Mouse (Mus musculus): Measurements from ENCODE around the gene Trib2.

Gene Trib2

GRCm38 (mm10) chr12:15816740-15817178 is at the start of gene Trib2:
Trib2 (minus strand) TSS chr12:15816922.
- in situ Hi-C loops (cut with MboI), result loop anchor here (10.0 kb wide), 3 partner anchors 282 to 688 kb away; no protein-coding TSS in a partner anchor

- in situ Hi-C loops (cut with MboI), result no loop called here
Measured at GRCm38 (mm10) chr12:15858005-15858404, 41.3 kb upstream of the Trib2 start.

GRCm38 (mm10) chr12:15855891-15856290 is 39.2 kb upstream of the Trib2 start:
- in situ Hi-C loops (cut with MboI), result no loop called here

- in situ Hi-C loops (cut with MboI), result no loop called here
Measured at GRCm38 (mm10) chr12:15852781-15853180, 36.1 kb upstream of the Trib2 start.

- in situ Hi-C loops (cut with MboI), result no loop called here
Measured at GRCm38 (mm10) chr12:15852031-15852430, 35.3 kb upstream of the Trib2 start.

DNA sequence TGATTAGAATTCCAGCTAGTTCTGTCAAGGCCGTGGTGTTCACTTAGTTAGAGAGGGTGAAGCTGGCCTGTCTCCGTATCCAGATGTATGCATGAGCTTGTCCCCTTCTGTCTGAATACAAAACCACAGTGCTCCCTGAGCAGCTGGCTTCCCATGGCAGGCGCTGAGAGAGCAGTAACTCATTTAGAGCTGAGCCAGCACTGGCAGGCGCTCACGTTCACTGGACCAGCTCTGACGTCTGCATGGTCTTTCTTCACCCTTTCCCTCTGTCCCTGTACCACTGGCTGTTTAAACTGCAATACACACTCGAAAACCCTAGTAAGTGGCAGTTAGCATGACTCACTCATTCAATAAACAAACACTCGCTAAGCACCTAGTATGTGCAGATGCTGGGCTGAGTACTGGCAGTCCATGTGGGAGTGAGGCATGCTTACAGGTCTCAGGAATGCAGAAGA is 33.7 kb upstream of the Trib2 start:
- in situ Hi-C loops (cut with MboI), result no loop called here

DNA sequence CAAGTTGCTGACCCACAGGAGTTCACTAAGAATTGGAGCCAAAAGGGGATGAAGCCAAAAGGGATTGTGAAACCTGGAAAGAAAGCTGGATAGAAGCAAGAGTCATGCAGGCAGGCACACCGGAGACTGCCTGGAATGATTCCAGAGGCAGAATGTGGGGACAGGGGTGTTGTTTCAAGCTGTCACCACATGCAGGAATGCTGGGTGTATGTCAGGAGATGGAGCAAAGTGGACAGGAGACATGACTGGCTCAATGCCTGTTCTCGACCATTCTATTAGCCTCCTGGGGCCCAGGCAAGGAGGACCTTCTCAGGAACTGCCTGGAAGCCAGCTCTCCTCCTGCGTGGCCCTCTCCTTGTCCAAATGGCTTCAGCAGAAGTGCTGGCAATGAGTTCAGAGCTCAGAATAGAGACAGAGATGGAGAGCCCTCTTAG is 33.2 kb upstream of the Trib2 start:
- in situ Hi-C loops (cut with MboI), result no loop called here

- in situ Hi-C loops (cut with MboI), result no loop called here
Measured at GRCm38 (mm10) chr12:15848391-15848790, 31.7 kb upstream of the Trib2 start.

- in situ Hi-C loops (cut with MboI), result no loop called here
Measured at GRCm38 (mm10) chr12:15844701-15845100, 28.0 kb upstream of the Trib2 start.

DNA sequence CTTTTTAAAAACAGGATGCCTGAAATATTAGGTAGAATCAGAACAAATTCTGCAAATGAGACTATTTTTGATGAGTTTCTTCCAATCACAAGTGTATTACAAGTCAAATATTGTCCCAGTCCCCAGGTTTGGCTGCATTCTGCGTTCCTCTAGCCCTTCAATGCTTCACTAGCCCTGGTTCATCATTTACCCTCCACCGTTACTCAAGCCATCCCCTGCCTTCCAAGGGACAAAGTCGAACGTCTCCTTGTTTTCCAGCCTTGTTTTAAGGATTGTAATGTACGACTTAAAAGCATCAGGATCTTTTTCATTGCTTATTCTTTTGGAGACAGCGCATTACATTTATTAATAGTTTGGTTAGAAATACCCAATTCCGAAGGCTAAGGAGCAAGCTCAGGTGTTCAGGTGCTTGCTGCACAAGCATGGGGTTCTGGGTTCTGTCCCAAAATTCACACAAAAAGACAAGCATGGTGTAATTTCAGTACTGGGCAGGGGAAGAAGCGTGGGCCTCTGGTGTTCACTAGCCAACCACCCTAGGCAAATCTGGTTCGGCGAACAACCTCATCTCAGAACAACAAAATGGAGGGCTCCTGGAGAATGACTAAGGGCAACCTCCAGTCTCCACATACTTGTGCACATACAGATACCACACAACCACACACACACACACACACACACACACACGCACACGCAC is 24.3 kb upstream of the Trib2 start:
- in situ Hi-C loops (cut with MboI), result no loop called here

- in situ Hi-C loops (cut with MboI), result no loop called here
Measured at GRCm38 (mm10) chr12:15838201-15838600, 21.5 kb upstream of the Trib2 start.

- in situ Hi-C loops (cut with MboI), result no loop called here
Measured at GRCm38 (mm10) chr12:15837566-15837965, 20.8 kb upstream of the Trib2 start.

- in situ Hi-C loops (cut with MboI), result no loop called here
Measured at GRCm38 (mm10) chr12:15832674-15833052, 15.9 kb upstream of the Trib2 start.

DNA sequence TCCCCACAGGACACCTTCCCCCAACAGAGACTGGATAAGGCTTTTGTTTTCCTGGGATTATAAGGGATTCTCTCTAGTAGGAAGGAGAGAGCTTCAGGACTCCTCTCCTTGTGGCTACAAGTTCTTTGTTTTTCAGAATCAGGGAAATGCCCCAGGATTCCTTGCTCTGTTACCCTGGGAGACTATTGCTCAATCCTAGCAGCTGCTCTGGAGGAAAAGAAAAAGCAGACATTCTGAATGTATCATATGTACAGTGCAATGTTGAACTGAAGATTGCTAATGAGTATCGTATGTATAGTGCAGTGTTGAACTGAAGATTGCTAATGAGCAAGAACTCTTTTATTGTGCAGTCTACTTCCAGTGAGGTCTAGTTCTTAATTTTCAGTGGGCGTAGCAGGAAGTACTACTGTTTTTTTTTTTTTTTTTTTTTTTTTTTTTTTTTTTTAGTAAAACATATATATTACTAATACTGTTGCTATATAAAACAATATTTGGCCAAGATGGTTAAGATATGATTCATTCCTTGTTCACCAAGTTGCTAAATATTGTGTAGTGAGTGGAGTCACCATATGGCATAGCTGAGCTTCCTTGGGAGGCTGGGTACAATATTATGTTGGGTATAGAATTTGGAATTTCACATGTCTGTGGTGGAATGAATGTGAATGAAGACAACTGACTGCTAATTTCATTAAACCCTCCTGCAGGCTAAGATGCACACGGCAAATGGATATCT is 15.4 kb upstream of the Trib2 start:
- in situ Hi-C loops (cut with MboI), result no loop called here

DNA sequence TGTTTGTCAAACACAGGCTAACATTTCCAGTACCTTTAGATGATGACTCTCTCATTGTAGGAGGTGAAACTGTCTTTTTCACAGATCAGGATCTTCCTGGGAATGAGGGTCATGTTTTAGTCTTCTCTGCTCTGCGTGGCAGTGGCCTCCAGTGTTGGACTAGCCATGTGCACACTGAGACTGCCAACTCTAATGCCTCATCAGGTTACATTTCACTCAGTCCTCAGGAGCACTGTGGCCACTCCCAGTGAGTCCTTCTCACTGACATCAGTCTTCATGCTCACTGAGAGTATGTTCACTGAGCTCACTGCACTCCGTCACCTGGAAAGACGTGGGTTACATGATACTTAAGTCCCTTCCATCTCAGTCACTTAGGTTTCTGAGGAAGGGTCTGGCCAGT is 14.0 kb upstream of the Trib2 start:
- in situ Hi-C loops (cut with MboI), result no loop called here

GRCm38 (mm10) chr12:15828815-15829398 is 12.2 kb upstream of the Trib2 start:
- in situ Hi-C loops (cut with MboI), result no loop called here

DNA sequence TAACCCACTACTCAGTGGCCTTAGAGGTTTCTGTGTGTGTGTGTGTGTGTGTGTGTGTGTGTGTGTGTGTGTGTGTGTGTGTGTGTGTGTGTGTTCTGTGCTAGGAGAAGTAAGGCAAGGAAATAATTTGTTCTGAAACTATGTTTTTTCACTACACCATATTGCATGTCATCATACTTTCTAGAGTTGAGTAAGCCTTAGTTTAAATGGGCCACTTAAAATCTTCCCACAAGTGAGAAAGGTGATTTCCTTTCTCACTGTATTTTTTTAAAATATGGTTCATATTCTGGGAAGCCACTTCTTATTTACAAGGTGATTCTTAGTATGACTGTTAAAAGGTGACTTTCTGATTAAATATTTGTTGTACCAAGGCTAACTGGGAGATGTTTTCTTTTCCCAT is 4.3 kb upstream of the Trib2 start:
- in situ Hi-C loops (cut with MboI), result no loop called here

DNA sequence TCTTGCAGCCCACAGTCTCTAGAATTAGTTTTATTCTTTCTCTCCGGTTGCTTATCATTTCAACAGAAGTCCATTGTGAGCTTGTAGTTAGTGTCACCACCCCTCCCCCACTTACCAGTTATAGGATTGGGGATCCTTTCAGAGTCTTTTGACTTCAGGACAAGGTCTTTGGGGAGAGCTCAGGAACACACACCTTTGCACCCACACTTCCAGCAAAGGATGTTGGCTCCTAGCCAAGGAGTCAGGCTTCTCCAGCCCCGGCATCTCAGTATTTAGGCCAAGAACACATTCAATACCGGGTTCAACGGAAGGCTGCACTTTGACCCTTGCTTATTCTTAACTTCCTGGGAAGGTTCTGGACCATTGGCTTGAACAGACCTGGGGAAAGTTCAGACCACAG is 643 bp upstream of the Trib2 start:
- in situ Hi-C loops (cut with MboI), result loop anchor here (10.0 kb wide), 3 partner anchors 283 to 687 kb away; no protein-coding TSS in a partner anchor

- in situ Hi-C loops (cut with MboI), result loop anchor here (10.0 kb wide), 3 partner anchors 281 to 689 kb away; no protein-coding TSS in a partner anchor
Measured at GRCm38 (mm10) chr12:15816254-15816605, 492 bp downstream of the Trib2 start.

GRCm38 (mm10) chr12:15815576-15816253 is 1.0 kb downstream of the Trib2 start:
- in situ Hi-C loops (cut with MboI), result loop anchor here (10.0 kb wide), 3 partner anchors 281 to 689 kb away; no protein-coding TSS in a partner anchor

GRCm38 (mm10) chr12:15815170-15815575 is 1.5 kb downstream of the Trib2 start:
- in situ Hi-C loops (cut with MboI), result loop anchor here (10.0 kb wide), 3 partner anchors 280 to 690 kb away; no protein-coding TSS in a partner anchor

Data from mature B cell (primary cell).